ENCODE assay signal across 28 mouse cellular contexts in the genomic region with DNA sequence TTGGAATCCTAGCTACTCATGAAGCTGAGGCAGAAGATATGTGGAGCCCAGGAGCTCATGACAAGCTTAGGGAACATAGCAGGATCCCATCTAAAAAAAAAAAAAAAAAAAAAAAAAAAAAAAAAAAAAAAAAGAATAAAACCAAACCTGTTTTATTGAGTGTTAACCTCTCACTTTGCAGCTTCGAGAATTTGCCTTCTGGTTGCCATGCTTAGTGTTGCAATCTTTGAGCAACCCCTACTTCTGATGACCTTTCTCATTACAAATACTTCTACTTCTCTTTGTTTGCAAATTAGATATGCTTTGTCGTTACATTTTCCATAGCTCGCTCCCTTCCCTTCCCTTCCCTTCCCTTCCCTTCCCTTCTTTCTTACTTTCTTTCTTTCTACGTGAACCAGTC. TPM values are rescaled to one million over a fixed set of nuclear protein-coding genes. Genes with fewer than 3 reads are reported as not detected.
"Had no signal": no experiment of that assay in that cellular context is flagged by ENCODE, and none has a peak within 500 bp of the region (broad histone marks: within the 10 kb centered on the region; RNA-seq: fewer than 3 reads in every experiment).

No protein-coding gene starts in this region.

- H3K36me3 ChIP-seq: heart, embryonic 10.5 days; heart, embryonic 12.5 days; hindbrain, embryonic 10.5 days; hindbrain, embryonic 12.5 days; limb, embryonic 13.5 days; limb, embryonic 15.5 days; liver, embryonic 12.5 days had no signal

- H3K9me3 ChIP-seq: heart, embryonic 10.5 days; heart, embryonic 12.5 days; hindbrain, embryonic 12.5 days; limb, embryonic 13.5 days; limb, embryonic 15.5 days; liver, embryonic 12.5 days had no signal

- H3K4me3 ChIP-seq: heart, embryonic 10.5 days; heart, embryonic 12.5 days; hindbrain, embryonic 10.5 days; hindbrain, embryonic 12.5 days; layer of hippocampus, adult 2 months; limb, embryonic 13.5 days; limb, embryonic 15.5 days; liver, embryonic 12.5 days had no signal

- H3K9ac ChIP-seq: heart, embryonic 12.5 days; hindbrain, embryonic 12.5 days; hindbrain, embryonic 14.5 days; limb, embryonic 13.5 days; limb, embryonic 15.5 days; liver, embryonic 12.5 days; liver, embryonic 14.5 days had no signal

- H3K27ac ChIP-seq: heart, embryonic 10.5 days; hindbrain, embryonic 10.5 days; hindbrain, embryonic 12.5 days; hindbrain, embryonic 14.5 days; layer of hippocampus, adult 2 months; limb, embryonic 13.5 days; limb, embryonic 15.5 days; liver, embryonic 12.5 days; liver, embryonic 14.5 days had no signal

- H3K4me2 ChIP-seq: heart, embryonic 12.5 days; hindbrain, embryonic 12.5 days; hindbrain, embryonic 14.5 days; limb, embryonic 13.5 days; limb, embryonic 15.5 days; liver, embryonic 12.5 days had no signal

- H3K27me3 ChIP-seq: heart, embryonic 12.5 days; hindbrain, embryonic 12.5 days; limb, embryonic 15.5 days had no signal

- H3K4me1 ChIP-seq: heart, embryonic 10.5 days; heart, embryonic 12.5 days; hindbrain, embryonic 10.5 days; hindbrain, embryonic 12.5 days; limb, embryonic 13.5 days; limb, embryonic 15.5 days; liver, embryonic 12.5 days had no signal

- DNase-seq: gastrocnemius, postnatal 14 days; gastrocnemius, postnatal 36 days; heart, adult 18-20 months; heart, postnatal 10 days; heart, postnatal 4 days; kidney, adult 18-20 months; kidney, adult 8-10 months; kidney, postnatal 10 days; kidney, postnatal 25 days; kidney, postnatal 4 days; layer of hippocampus, adult 9-11 months; layer of hippocampus, postnatal 36 days had no signal

- ATAC-seq: hindbrain, embryonic 16.5 days; inflammation-experienced regulatory T-cells, adult 6 months; intestine, embryonic 16.5 days; liver, embryonic 12.5 days had no signal

RNA-seq across cellular contexts. Expression of a gene that starts 45.3 kb away (rescaled TPM):
- polyA plus RNA-seq: heart, embryonic 10.5 days; inflammation-experienced regulatory T-cells, adult 6 months; kidney, embryonic 16.5 days; limb, embryonic 11.5 days; limb, embryonic 13.5 days; liver, adult 2 months; liver, embryonic 12.5 days; liver, embryonic 14.5 days had no signal
